Mouse (Mus musculus): Measurements from ENCODE around the gene Krt7. TPM values are rescaled to one million over a fixed set of nuclear protein-coding genes. Genes with fewer than 3 reads are reported as not detected.

Gene Krt7
- polyA plus RNA-seq, 2 experiments, result 0.85 to 1.5 TPM

DNA sequence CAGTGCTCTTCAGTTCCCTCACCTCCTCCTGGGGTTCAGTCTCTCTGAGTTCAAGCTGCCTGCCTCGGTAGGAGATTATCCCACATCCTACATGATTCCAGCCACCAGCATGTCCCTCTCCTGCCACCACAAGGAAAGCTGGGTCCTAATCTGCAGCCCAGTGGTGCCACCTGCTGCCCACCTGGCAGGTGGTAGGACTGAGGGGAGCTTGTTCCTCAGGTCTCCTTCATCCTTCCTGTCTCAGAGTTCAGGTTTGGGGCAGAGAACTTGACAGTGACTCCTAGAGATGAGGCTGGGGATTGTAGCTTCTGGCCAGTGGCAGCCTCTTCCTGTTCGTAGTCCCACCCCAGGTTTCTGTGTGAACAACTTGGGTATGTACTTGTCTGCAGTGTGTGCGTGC lies 23.7 kb upstream of the Krt7 start:
- no peak overlapping the region for H3K9ac ChIP-seq (replicated peaks)
- no peak for ATAC-seq (ENCODE audit: insufficient read depth)
- no peaks in the 10 kb centered on the region for H3K36me3 ChIP-seq (replicated peaks; ENCODE audit: control insufficient read depth, insufficient read depth, low read depth)
- H3K9me3 ChIP-seq (ENCODE audit: control insufficient read depth, low read length), result no peaks in the 10 kb centered on the region
- no peak overlapping the region for H3K4me2 ChIP-seq (ENCODE audit: low read depth)
- H3K27ac ChIP-seq, result no peak overlapping the region
- TF ChIP-seq CTCF (IDR thresholded peaks at IDR 0.05; ENCODE audit: low read depth), result peak; percentile 47
- TF ChIP-seq EP300 (IDR thresholded peaks at IDR 0.05; ENCODE audit: low read depth), result no peak
- H3K4me1 ChIP-seq (replicated peaks; ENCODE audit: control insufficient read depth in 2 of 2, insufficient read depth in 2 of 2, low read length in 1 of 2), result 0 out of 4 replicates have a peak, but pooled peaks cover 0 to 2% of the 10 kb centered on the region in 2 experiments
- H3K4me3 ChIP-seq (ENCODE audit: insufficient read depth in 1 of 2, low read depth in 2 of 2, low read length in 2 of 2), result no peak overlapping the region
- no peak for DNase-seq (ENCODE audit: low read depth in 3 of 3, low spot score in 3 of 3)
- H3K27me3 ChIP-seq (ENCODE audit: control insufficient read depth, insufficient read depth, low read length), result no peaks in the 10 kb centered on the region
- 43% methylated on average over 3 of the region's 3 CpGs for WGBS (ENCODE audit: insufficient replicate concordance)

DNA sequence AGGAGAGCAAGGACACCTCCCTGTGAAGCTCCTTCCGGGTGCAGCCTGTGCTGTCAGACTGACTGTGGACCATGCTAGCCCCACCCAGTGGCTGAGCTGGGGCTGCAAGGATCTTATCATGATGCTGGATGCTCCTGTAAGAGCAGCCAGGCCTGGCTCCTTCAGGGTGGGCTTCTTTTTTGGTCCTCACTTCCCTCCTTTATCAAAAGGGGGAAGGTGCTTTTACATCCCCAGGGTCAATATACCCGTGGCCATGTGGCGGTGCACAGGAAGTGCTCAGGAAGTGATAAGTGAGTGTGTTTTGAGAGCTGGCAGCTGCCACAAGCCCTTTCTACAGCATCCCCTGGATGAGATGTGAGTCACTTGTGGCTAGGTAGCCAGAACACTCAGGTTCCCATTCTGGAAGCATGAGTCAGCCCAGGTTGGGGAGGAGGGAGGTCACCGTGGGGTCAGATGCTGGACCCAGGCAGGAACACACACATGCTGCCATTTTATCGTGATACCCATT lies 22.8 kb upstream of the Krt7 start:
- no peak for ATAC-seq (ENCODE audit: insufficient read depth)
- DNase-seq (ENCODE audit: low read depth in 3 of 3, low spot score in 3 of 3), result peak in 1 of 3 experiments; percentile 16
- no peak overlapping the region for H3K4me2 ChIP-seq (ENCODE audit: low read depth)
- H3K9me3 ChIP-seq (ENCODE audit: control insufficient read depth, low read length), result no peaks in the 10 kb centered on the region
- H3K27me3 ChIP-seq (ENCODE audit: control insufficient read depth, insufficient read depth, low read length), result no peaks in the 10 kb centered on the region
- no peak overlapping the region for H3K4me3 ChIP-seq (ENCODE audit: insufficient read depth in 1 of 2, low read depth in 2 of 2, low read length in 2 of 2)
- 15% methylated on average over 5 of the region's 5 CpGs for WGBS (ENCODE audit: insufficient replicate concordance)
- H3K4me1 ChIP-seq (replicated peaks; ENCODE audit: control insufficient read depth in 2 of 2, insufficient read depth in 2 of 2, low read length in 1 of 2), result 0 out of 4 replicates have a peak, but pooled peaks cover 0 to 2% of the 10 kb centered on the region in 2 experiments
- H3K36me3 ChIP-seq (replicated peaks; ENCODE audit: control insufficient read depth, insufficient read depth, low read depth), result no peaks in the 10 kb centered on the region
- TF ChIP-seq EP300 (IDR thresholded peaks at IDR 0.05; ENCODE audit: low read depth) (no peak), CTCF (IDR thresholded peaks at IDR 0.05; ENCODE audit: low read depth) (peak; percentile 37)
- H3K9ac ChIP-seq (replicated peaks), result no peak overlapping the region
- H3K27ac ChIP-seq, result no peak overlapping the region

DNA sequence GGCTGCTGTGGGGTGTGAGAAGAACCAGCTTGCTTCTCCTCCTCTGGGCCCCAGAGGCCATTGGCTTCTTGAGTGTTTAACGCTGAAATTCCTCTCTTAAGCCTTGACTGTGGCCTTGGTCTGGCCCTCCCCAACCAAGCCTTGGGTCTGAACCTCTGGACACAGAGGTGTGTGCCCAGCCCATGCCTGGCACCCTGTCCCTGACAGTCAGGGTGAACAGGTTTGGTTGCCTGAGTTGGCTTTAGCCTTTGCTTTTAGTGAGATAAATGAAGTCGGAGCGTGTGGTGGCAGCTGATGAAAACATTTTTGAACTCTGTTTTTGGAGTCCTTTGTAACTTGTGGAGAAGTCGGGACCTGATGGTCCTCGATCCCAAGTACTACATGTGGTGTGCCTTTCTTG lies 20.6 kb upstream of the Krt7 start:
- Histone ChIP-seq H3K9ac (replicated peaks) (no peak overlapping the region), H3K4me2 (ENCODE audit: low read depth) (no peak overlapping the region), H3K36me3 (replicated peaks; ENCODE audit: control insufficient read depth, insufficient read depth, low read depth) (no peaks in the 10 kb centered on the region), H3K4me1 (replicated peaks; ENCODE audit: control insufficient read depth in 2 of 2, insufficient read depth in 2 of 2, low read length in 1 of 2) (no peaks in the 10 kb centered on the region), H3K4me3 (ENCODE audit: insufficient read depth in 1 of 2, low read depth in 2 of 2, low read length in 2 of 2) (no peak overlapping the region), H3K27ac (no peak overlapping the region), H3K27me3 (ENCODE audit: control insufficient read depth, insufficient read depth, low read length) (no peaks in the 10 kb centered on the region), H3K9me3 (ENCODE audit: control insufficient read depth, low read length) (no peaks in the 10 kb centered on the region)
- no peak for DNase-seq (ENCODE audit: low read depth in 3 of 3, low spot score in 3 of 3)
- 73% methylated on average over 5 of the region's 5 CpGs for WGBS (ENCODE audit: insufficient replicate concordance)
- TF ChIP-seq CTCF (IDR thresholded peaks at IDR 0.05; ENCODE audit: low read depth) (no peak), EP300 (IDR thresholded peaks at IDR 0.05; ENCODE audit: low read depth) (no peak)
- no peak for ATAC-seq (ENCODE audit: insufficient read depth)

DNA sequence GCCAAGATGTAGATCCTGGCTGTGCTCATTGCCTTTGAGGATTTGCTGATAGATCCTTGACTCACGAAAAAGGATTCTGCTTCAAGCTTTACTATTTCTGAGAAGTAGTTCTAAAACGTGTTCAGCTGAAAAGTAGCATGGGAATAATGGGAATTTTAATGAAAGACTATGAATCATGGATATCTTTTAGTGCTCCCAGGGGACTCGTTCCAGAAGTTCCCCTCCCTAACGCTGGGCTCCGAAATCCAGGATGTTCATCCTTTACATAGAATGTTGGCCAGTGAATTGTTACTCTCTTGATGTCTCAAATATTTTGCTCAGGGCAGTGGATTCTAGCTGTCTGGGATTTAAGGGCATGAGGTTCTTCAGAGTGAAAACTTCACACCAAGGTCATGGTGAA lies 18.6 kb upstream of the Krt7 start:
- Histone ChIP-seq H3K36me3 (replicated peaks; ENCODE audit: control insufficient read depth, insufficient read depth, low read depth) (no peaks in the 10 kb centered on the region), H3K4me2 (ENCODE audit: low read depth) (no peak overlapping the region), H3K9ac (replicated peaks) (no peak overlapping the region), H3K9me3 (ENCODE audit: control insufficient read depth, low read length) (no peaks in the 10 kb centered on the region), H3K27me3 (ENCODE audit: control insufficient read depth, insufficient read depth, low read length) (no peaks in the 10 kb centered on the region), H3K4me1 (replicated peaks; ENCODE audit: control insufficient read depth in 2 of 2, insufficient read depth in 2 of 2, low read length in 1 of 2) (no peaks in the 10 kb centered on the region), H3K27ac (no peak overlapping the region), H3K4me3 (ENCODE audit: insufficient read depth in 1 of 2, low read depth in 2 of 2, low read length in 2 of 2) (no peak overlapping the region)
- no peak for TF ChIP-seq EP300 (IDR thresholded peaks at IDR 0.05; ENCODE audit: low read depth)
- no peak for TF ChIP-seq CTCF (IDR thresholded peaks at IDR 0.05; ENCODE audit: low read depth)
- 66% methylated on average over 5 of the region's 5 CpGs for WGBS (ENCODE audit: insufficient replicate concordance)
- ATAC-seq (ENCODE audit: insufficient read depth) (no peak), DNase-seq (ENCODE audit: low read depth in 3 of 3, low spot score in 3 of 3) (no peak)

DNA sequence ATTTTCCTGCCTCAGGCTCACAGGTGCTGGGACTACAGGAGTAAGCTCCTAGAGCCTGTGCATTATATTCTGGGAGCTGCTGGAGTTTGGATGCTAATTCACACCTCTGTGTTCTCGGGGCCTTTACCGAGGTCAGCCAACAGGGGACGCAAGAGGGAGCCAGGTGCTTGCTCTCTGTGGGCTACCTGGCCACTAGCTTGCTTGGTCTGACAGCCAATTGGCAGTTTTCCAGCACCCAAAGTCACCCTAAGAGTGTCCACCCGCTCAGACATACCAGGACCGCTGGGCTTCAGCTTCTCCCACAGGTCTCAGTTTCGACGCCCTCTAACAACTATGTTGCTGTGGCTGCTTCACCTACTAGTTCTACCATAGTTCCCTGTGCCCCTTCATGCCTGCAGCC lies 15.9 kb upstream of the Krt7 start:
- TF ChIP-seq EP300 (IDR thresholded peaks at IDR 0.05; ENCODE audit: low read depth), result no peak
- peak; percentile 18; the same call in 1 of the 2 replicates for TF ChIP-seq CTCF (IDR thresholded peaks at IDR 0.05; ENCODE audit: low read depth)
- ATAC-seq (ENCODE audit: insufficient read depth) (no peak), DNase-seq (ENCODE audit: low read depth in 3 of 3, low spot score in 3 of 3) (no peak)
- no peak overlapping the region for H3K4me2 ChIP-seq (ENCODE audit: low read depth)
- H3K4me1 ChIP-seq (replicated peaks; ENCODE audit: control insufficient read depth in 2 of 2, insufficient read depth in 2 of 2, low read length in 1 of 2), result no peaks in the 10 kb centered on the region
- H3K36me3 ChIP-seq (replicated peaks; ENCODE audit: control insufficient read depth, insufficient read depth, low read depth), result no peaks in the 10 kb centered on the region
- H3K9ac ChIP-seq (replicated peaks), result no peak overlapping the region
- H3K4me3 ChIP-seq (ENCODE audit: insufficient read depth in 1 of 2, low read depth in 2 of 2, low read length in 2 of 2), result no peak overlapping the region
- WGBS (ENCODE audit: insufficient replicate concordance), result 65% methylated on average over 7 of the region's 7 CpGs
- no peaks in the 10 kb centered on the region for H3K27me3 ChIP-seq (ENCODE audit: control insufficient read depth, insufficient read depth, low read length)
- H3K9me3 ChIP-seq (ENCODE audit: control insufficient read depth, low read length), result no peaks in the 10 kb centered on the region
- no peak overlapping the region for H3K27ac ChIP-seq
